Mouse (Mus musculus) ES-Bruce4 (cell line): ENCODE results near the gene Ppp1r37.

Experiments
- CTCF ChIP-seq: IDR thresholded peaks from one replicate; pipeline ENCODE4 v1.8.1; 2011; ENCODE audit warnings: low read depth, low read length
- POLR2A ChIP-seq: IDR thresholded peaks from one replicate; pipeline ENCODE4 v1.8.1; 2011; ENCODE audit warnings: low read length; ENCODE audit not compliant: insufficient read depth

GRCm38 (mm10) chr7:19489525-19489924 is 73.4 kb downstream of the Ppp1r37 start:
- TF ChIP-seq POLR2A (no peak), CTCF (no peak)
